23 mouse cellular contexts compared by ENCODE assay signal in genomic region chr12:25145344-25145698, GRCm38 (mm10). TPM values are rescaled to one million over a fixed set of nuclear protein-coding genes. Genes with fewer than 3 reads are reported as not detected.
DNase-seq lines count a peak whose midpoint lies in the region; ATAC-seq and TF ChIP-seq lines count a peak whose summit lies in the region.
"Had no signal": no experiment of that assay in that cellular context is flagged by ENCODE, and none has a peak within 500 bp of the region (broad histone marks: within the 10 kb centered on the region; RNA-seq: fewer than 3 reads in every experiment).

No protein-coding gene starts in this region.

- no peaks in the 10 kb centered on the region for H3K36me3 ChIP-seq in kidney, embryonic 14.5 days (ENCODE audit: control insufficient read depth, insufficient read depth, low read length)
- no peaks in the 10 kb centered on the region for H3K36me3 ChIP-seq in liver, adult 2 months (ENCODE audit: control insufficient read depth, insufficient read depth, low read length)
- H3K36me3 ChIP-seq in liver, embryonic 11.5 days (ENCODE audit: control insufficient read depth, insufficient read depth, low read length) = no peaks in the 10 kb centered on the region
- no peaks in the 10 kb centered on the region for H3K36me3 ChIP-seq in intestine, embryonic 16.5 days (ENCODE audit: control insufficient read depth, insufficient read depth, low read length)
- no peaks in the 10 kb centered on the region for H3K36me3 ChIP-seq in midbrain, embryonic 16.5 days (ENCODE audit: control insufficient read depth, insufficient read depth, low read length)
- H3K36me3 ChIP-seq: embryonic facial prominence, embryonic 10.5 days; embryonic facial prominence, embryonic 12.5 days; G1E had no signal

- intact Hi-C loops in heart, postnatal 36 days (cut with DNase I) = no loop called here

- H3K9ac ChIP-seq in kidney, embryonic 14.5 days (ENCODE audit: low read depth, low read length) = no peak overlapping the region
- no peak overlapping the region for H3K9ac ChIP-seq in liver, adult 2 months (ENCODE audit: low read depth, low read length)
- H3K9ac ChIP-seq in liver, embryonic 11.5 days (ENCODE audit: low read depth, low read length) = no peak overlapping the region
- H3K9ac ChIP-seq in intestine, embryonic 16.5 days (ENCODE audit: low read depth, low read length) = no peak overlapping the region
- H3K9ac ChIP-seq in midbrain, embryonic 16.5 days (ENCODE audit: low read depth, low read length) = no peak overlapping the region
- H3K9ac ChIP-seq: embryonic facial prominence, embryonic 12.5 days; forebrain, embryonic 13.5 days had no signal

- no peak for TF ChIP-seq POLR2A in liver, adult 2 months (IDR thresholded peaks at IDR 0.05; ENCODE audit: extremely low read depth, insufficient read depth, low read length)

- H3K4me1 ChIP-seq in kidney, embryonic 14.5 days (ENCODE audit: control insufficient read depth, insufficient read depth, low read length) = no peaks in the 10 kb centered on the region
- peaks cover 33% of the 10 kb centered on the region for H3K4me1 ChIP-seq in liver, adult 2 months (ENCODE audit: control insufficient read depth, insufficient read depth, low read length)
- H3K4me1 ChIP-seq in liver, embryonic 11.5 days (replicated peaks; ENCODE audit: control insufficient read depth, insufficient read depth, low read length) = no peaks in the 10 kb centered on the region
- H3K4me1 ChIP-seq in intestine, embryonic 16.5 days (ENCODE audit: control insufficient read depth, insufficient read depth, low read length) = peaks cover 11% of the 10 kb centered on the region; the same call in 1 of the 2 replicates
- H3K4me1 ChIP-seq in midbrain, embryonic 16.5 days (ENCODE audit: control insufficient read depth, insufficient read depth, low read length) = no peaks in the 10 kb centered on the region
- H3K4me1 ChIP-seq: embryonic facial prominence, embryonic 12.5 days had no signal

- no peak for TF ChIP-seq CTCF in liver, adult 2 months (IDR thresholded peaks at IDR 0.05; ENCODE audit: low read depth, low read length)

- no peak overlapping the region for H3K4me2 ChIP-seq in kidney, embryonic 14.5 days (replicated peaks; ENCODE audit: low read depth, low read length)
- H3K4me2 ChIP-seq in liver, embryonic 11.5 days = no peak overlapping the region
- H3K4me2 ChIP-seq in intestine, embryonic 16.5 days (ENCODE audit: low read depth, low read length) = no peak overlapping the region
- no peak overlapping the region for H3K4me2 ChIP-seq in midbrain, embryonic 16.5 days (ENCODE audit: low read length)
- H3K4me2 ChIP-seq: embryonic facial prominence, embryonic 12.5 days; forebrain, embryonic 13.5 days had no signal

- H3K27me3 ChIP-seq in kidney, embryonic 14.5 days (ENCODE audit: control insufficient read depth, insufficient read depth, low read length) = no peaks in the 10 kb centered on the region
- no peaks in the 10 kb centered on the region for H3K27me3 ChIP-seq in liver, adult 2 months (ENCODE audit: control insufficient read depth, insufficient read depth, low read length)
- no peaks in the 10 kb centered on the region for H3K27me3 ChIP-seq in liver, embryonic 11.5 days (replicated peaks; ENCODE audit: control insufficient read depth, insufficient read depth, low read length)
- no peaks in the 10 kb centered on the region for H3K27me3 ChIP-seq in intestine, embryonic 16.5 days (replicated peaks; ENCODE audit: control insufficient read depth, insufficient read depth, low read length)
- no peaks in the 10 kb centered on the region for H3K27me3 ChIP-seq in midbrain, embryonic 16.5 days (ENCODE audit: control insufficient read depth, insufficient read depth, low read depth, low read length)
- H3K27me3 ChIP-seq: embryonic facial prominence, embryonic 12.5 days; forebrain, embryonic 13.5 days; Patski had no signal

- H3K9me3 ChIP-seq in kidney, embryonic 14.5 days (ENCODE audit: control insufficient read depth, low read length) = no peaks in the 10 kb centered on the region
- H3K9me3 ChIP-seq in liver, embryonic 11.5 days (ENCODE audit: control insufficient read depth, low read length) = no peaks in the 10 kb centered on the region
- no peaks in the 10 kb centered on the region for H3K9me3 ChIP-seq in intestine, embryonic 16.5 days (ENCODE audit: control insufficient read depth, low read length)
- no peaks in the 10 kb centered on the region for H3K9me3 ChIP-seq in midbrain, embryonic 16.5 days (replicated peaks; ENCODE audit: control insufficient read depth, low read length, poor library complexity, severe bottlenecking)
- H3K9me3 ChIP-seq: embryonic facial prominence, embryonic 10.5 days; embryonic facial prominence, embryonic 12.5 days; forebrain, embryonic 13.5 days had no signal

- H3K27ac ChIP-seq in kidney, embryonic 14.5 days (ENCODE audit: low read depth, low read length) = no peak overlapping the region
- peak overlapping the region; percentile 44; the same call in 1 of the 2 replicates for H3K27ac ChIP-seq in liver, adult 2 months (replicated peaks; ENCODE audit: insufficient read depth, low read depth, low read length)
- H3K27ac ChIP-seq in liver, embryonic 11.5 days (ENCODE audit: low read depth, low read length) = no peak overlapping the region
- H3K27ac ChIP-seq in intestine, embryonic 16.5 days (ENCODE audit: low read length) = peak overlapping the region; percentile 21
- no peak overlapping the region for H3K27ac ChIP-seq in midbrain, embryonic 16.5 days (ENCODE audit: low read length)
- H3K27ac ChIP-seq: embryonic facial prominence, embryonic 10.5 days; embryonic facial prominence, embryonic 12.5 days; forebrain, embryonic 13.5 days had no signal

- ATAC-seq in kidney, embryonic 14.5 days (ENCODE audit: low FRiP score, low TSS enrichment) = 0 out of 2 replicates have a peak, but pooled peaks have one; percentile 4
- ATAC-seq in liver, embryonic 11.5 days (replicated peaks; ENCODE audit: low FRiP score) = no peak
- ATAC-seq in intestine, embryonic 16.5 days = peak; percentile 10; the same call in 1 of the 2 replicates
- ATAC-seq in midbrain, embryonic 16.5 days = no peak
- ATAC-seq: activated CD4-positive, CD25-positive, alpha-beta regulatory T cell, adult 4 months; CD4-positive, CD25-positive, alpha-beta regulatory T cell, adult 4 months; forebrain, embryonic 13.5 days; Patski had no signal

- no peaks in the 10 kb centered on the region for H3K79me2 ChIP-seq in liver, adult 2 months (ENCODE audit: control insufficient read depth, insufficient read depth, low read length)

- 19% methylated on average over 3 of the region's 3 CpGs for WGBS in kidney, embryonic 14.5 days
- 15% methylated on average over 3 of the region's 3 CpGs for WGBS in liver, adult 2 months
- WGBS in liver, embryonic 11.5 days = 54% methylated on average over 3 of the region's 3 CpGs
- 33% methylated on average over 3 of the region's 3 CpGs for WGBS in intestine, embryonic 16.5 days
- WGBS in midbrain, embryonic 16.5 days = 51% methylated on average over 3 of the region's 3 CpGs

- no peak for DNase-seq in kidney, adult 8-10 months
- DNase-seq in liver, adult 2 months (ENCODE audit: extremely low read depth, low read depth, low spot score) = peak; percentile 66
- no peak for DNase-seq in liver, embryonic 11.5 days (ENCODE audit: low spot score)
- peak; percentile 50 for DNase-seq in yolk sac, embryonic 10.5 days (ENCODE audit: low spot score)
- no peak for DNase-seq in heart, postnatal 36 days
- DNase-seq: adrenal gland, adult 8-10 months; adrenal gland, postnatal 36 days; B cell, adult 2 months; cerebellum, adult 11-12 months; cerebellum, adult 2 months; cerebellum, adult 9-10 months; cerebellum, postnatal 10 days; cerebellum, postnatal 25 days had no signal

- H3K4me3 ChIP-seq in kidney, embryonic 14.5 days (ENCODE audit: low read length) = no peak overlapping the region
- no peak overlapping the region for H3K4me3 ChIP-seq in liver, adult 2 months (ENCODE audit: insufficient read depth, low read depth, low read length)
- no peak overlapping the region for H3K4me3 ChIP-seq in liver, embryonic 11.5 days (ENCODE audit: low read depth, low read length)
- no peak overlapping the region for H3K4me3 ChIP-seq in intestine, embryonic 16.5 days (ENCODE audit: low read length)
- no peak overlapping the region for H3K4me3 ChIP-seq in midbrain, embryonic 16.5 days (ENCODE audit: low read depth, low read length)
- H3K4me3 ChIP-seq: embryonic facial prominence, embryonic 10.5 days; embryonic facial prominence, embryonic 12.5 days; forebrain, embryonic 13.5 days had no signal

RNA-seq across cellular contexts. Expression of gene Id2, which starts 48.4 kb away (rescaled TPM):
- 577 and 698 TPM in 2 replicates for polyA plus RNA-seq in kidney, embryonic 14.5 days (2014; fragmentation: Nextera tagmentation; extraction: Ambion mirVana)
- 81.9 and 156 TPM in 2 replicates for total RNA-seq in liver, adult 2 months (2014; rRNA removed)
- polyA plus RNA-seq in liver, adult 2 months (2012; rRNA removed) = 172 and 199 TPM in 2 replicates
- polyA plus RNA-seq in liver, embryonic 11.5 days (2014; fragmentation: Nextera tagmentation; extraction: Ambion mirVana) = 227 and 228 TPM in 2 replicates
- polyA plus RNA-seq in intestine, embryonic 16.5 days (2015; fragmentation: Nextera tagmentation; extraction: Ambion mirVana) = 333 and 353 TPM in 2 replicates
- total RNA-seq in heart, postnatal 36 days (2021) = 10 to 100 TPM; 13.0 TPM
- 140 and 176 TPM in 2 replicates for polyA plus RNA-seq in midbrain, embryonic 16.5 days (2015; fragmentation: Nextera tagmentation; extraction: Ambion mirVana)
- polyA plus RNA-seq: G1E had no signal

Comparison
In these comparisons a context has a peak if more than half of its experiments do, and no peak if none do; other contexts are left out.
1. H3K27ac ChIP-seq: peak in liver, adult 2 months (single experiment) and intestine, embryonic 16.5 days (single experiment); none in kidney, embryonic 14.5 days (single experiment), liver, embryonic 11.5 days (single experiment) and midbrain, embryonic 16.5 days (single experiment).
2. DNase-seq: peak in liver, adult 2 months (single experiment) and yolk sac, embryonic 10.5 days (single experiment); none in kidney, adult 8-10 months (0 of 2), liver, embryonic 11.5 days (single experiment) and heart, postnatal 36 days (0 of 2).
3. ATAC-seq: peak in kidney, embryonic 14.5 days (single experiment) and intestine, embryonic 16.5 days (single experiment); none in liver, embryonic 11.5 days (single experiment) and midbrain, embryonic 16.5 days (single experiment).